Mouse (Mus musculus) frontal cortex, postnatal 25 days (tissue): Measurements from ENCODE around the gene Thap2.

Experiments used
- DNase-seq, 2 experiments: peaks; one replicate each; pipeline ENCODE4 v3.0.0; 2022; ENCODE audit warnings: low spot score in 2 of 2

Thap2 gene

DNA sequence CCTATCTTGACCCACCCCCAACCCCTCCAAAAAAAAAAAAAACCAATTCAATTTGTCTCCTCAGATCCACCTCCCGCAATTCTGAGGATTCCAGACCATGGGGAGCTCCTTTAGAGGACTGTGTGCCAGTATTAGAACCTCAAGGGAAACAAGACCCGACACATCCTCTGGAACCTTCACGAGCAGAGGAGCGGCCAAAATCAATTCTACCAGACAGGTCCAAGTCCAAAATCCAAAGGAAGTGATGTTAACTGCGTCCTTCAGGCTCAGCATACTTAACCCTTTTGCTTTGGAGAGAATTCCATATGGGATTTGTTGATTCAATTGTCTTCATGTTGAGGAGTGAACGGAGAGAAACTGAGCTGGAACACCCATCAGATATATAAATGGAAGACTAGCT is 29.2 kb downstream of the Thap2 start:
- no peak for DNase-seq

DNA sequence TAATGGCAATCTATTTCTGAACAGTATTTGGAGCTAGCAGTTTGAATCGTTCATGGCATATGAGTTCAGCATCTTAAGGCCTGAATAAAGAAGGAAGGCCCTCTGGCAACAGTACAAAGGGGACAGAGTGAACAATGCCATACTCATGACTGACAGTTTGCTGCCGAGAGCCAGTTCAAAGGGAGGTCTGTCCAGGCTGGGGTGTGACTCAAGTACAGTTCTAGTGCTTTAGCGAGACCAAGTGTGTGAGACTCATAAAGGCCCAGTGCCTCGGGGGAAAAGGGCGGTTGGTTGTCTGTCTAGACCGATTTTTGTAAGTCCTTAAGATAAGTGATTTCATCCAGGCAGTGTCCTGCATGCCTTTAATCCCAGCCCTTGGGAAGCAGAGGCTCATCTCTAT is 29.7 kb downstream of the Thap2 start:
- no peak for DNase-seq

DNA sequence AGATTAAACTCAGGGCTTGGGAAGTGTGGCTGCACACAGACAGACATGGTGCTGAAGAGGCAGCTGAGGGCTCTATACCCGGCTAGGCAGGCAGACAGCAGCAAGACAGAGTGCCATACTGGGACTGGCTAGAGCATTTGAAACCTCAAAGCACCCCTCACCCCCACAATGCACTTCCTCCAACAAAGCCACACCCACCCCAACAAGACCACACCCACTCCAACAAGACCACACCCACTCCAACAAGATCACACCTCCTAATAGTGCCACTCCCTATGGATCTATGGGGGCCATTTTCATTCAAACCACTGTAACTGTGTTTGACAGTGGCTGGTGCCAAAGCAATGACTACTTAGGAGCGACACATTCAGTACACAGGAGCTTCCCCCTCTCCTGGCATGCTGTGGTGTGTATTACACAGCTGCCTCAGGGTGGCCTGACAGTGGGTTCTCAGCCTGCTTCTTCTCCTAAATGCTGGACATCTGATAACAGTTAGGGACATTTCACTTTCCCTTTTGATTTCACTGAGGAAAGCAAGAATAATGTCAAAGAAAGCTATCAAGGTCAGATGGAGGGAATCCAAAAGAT is 33.3 kb downstream of the Thap2 start:
- DNase-seq, result no peak

DNA sequence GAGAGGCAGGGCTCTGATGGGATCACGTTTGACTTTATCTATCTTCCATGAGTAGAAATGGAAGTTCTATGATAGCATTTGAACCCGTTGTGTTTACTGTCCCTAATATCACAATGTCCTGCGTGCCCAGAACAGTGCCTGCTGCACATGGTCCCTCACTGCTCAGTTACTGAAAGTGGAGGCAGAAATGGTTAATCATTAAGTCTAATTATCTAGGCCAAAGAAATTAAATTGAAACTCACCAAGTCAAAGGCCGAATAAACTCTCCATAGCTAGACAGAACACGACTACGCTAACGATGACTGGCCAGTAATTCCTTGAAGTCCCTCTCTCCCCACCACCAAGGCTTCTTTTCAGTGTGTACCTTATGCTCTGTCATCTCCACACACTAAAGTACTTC is 34.7 kb downstream of the Thap2 start:
- no peak for DNase-seq

DNA sequence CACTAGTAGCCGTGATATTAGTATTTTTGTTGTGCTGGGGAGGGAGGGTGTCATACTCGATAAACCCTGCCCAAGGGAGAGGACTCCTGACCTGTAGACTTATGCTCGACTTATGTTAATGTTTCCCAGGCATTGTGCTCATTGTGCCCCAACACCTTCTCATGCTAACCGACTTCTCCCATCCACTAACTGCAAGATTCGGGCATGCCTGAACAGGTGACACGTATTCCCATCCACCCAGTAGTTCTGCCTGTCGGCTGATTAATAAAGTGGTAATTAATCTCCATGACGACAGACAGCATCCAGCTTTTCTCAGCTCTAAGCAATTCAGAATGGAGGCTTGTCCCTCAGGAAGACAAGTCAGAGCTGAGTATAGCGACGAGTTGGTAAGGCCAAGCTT is 35.2 kb downstream of the Thap2 start:
- no peak for DNase-seq

DNA sequence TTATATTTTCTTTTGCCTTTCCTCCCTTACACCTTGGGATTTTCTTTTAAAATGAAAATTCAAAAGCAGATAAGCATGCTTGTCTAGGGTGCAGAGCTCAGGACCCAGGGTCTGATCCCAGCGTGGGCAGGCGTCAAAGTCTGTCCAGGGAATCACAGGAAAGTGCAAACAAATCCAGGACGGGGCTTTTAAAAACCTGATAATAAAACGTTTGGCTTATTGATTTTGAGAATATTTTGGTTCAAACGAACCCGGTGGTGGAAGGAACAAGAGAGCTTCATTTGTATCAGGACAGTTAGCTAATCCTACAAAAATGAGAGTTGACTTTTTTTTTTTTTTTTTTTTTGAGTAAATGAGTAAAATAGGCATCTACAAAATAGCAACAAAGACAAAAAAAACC is 36.1 kb downstream of the Thap2 start:
- DNase-seq, result no peak

DNA sequence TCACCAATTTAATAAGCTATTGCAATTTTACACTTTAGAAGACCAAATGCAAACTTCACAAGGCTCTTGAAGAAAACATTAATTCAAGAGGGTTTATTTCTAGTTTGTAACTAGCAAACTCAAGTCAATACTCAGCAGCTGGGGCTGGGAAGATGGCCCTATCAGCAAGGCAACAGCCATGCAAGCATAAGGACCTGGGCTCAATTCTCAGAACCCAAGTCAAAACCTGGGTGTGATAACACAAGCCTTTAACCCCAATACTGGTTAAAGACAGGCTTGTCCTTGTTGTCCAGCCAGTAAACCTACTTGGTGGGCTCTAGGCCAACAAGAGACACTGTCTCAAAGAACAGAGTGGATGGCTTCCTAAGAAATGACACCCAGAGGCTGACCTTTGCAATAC is 37.8 kb downstream of the Thap2 start:
- DNase-seq, result no peak

DNA sequence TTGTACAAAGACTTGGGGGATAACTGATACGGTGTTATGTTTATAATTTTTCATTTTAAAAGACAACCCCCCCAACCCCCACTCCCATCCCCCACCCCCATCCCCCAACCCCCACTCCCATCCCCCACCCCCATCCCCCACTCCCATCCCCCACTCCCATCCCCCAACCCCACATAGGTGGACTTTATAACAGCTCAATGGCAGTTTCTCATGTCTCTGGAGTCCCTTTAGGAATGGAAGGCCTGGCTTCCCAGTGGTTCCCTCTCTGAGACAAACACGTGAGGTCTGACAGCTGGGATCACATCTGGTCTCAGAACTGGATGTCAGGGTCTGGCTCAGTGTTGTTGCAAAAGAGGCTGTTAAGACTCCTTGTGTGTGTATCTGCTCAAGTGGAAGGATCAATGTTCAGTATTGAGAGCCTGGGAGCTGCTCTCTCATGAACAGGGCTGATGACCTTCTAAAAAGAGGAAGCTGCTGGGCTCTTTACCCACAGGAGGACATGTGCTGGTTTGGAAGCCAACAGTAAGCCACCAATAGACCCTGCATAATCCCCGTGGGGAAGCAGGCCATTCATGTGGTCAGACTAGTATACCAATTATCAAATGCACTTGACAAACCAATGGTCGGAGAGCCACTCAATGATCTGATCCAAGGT is 41.3 kb downstream of the Thap2 start:
- no peak for DNase-seq

DNA sequence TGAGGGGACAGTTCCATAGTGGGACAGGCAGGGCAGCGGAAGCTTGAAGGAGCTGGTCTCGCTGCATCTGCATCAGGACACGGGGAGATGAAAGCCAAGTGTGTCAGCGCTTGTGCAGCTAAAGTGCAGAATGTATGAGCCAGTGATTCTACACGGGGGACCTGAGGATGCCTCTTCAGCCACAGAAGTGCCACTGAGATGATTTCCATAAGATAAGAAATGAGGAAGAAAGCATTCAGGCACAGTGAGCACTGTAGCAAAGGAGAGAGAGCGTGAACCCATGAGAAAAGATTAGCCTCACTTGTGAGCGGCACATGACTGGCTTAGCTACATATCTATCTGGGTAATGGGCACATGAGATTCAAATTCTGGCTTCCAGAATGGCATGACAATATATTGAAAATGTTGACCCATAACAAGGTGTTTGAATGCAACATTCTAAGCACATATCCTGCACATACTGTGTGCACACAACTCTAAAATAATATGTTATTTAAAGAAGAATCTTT is 44.4 kb downstream of the Thap2 start:
- DNase-seq, result no peak

DNA sequence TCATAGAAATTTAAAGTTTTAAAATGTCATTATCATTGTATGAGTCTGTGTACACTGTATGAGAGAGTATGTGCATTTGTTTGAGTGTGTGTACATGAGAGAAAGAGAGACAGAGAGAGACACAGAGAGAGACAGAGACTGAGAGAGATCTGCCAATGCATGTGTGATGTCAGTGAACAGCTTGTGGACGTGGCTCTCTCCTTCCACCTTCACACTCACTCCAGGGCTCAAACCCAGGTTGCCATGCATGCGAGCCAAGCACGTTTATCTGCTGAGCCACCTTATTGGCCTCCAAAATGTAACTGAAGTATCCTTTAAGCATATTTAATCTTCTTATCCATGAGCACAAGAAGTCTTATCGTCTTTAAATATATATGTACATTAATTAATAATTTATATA is 47.3 kb downstream of the Thap2 start:
- DNase-seq, result no peak

DNA sequence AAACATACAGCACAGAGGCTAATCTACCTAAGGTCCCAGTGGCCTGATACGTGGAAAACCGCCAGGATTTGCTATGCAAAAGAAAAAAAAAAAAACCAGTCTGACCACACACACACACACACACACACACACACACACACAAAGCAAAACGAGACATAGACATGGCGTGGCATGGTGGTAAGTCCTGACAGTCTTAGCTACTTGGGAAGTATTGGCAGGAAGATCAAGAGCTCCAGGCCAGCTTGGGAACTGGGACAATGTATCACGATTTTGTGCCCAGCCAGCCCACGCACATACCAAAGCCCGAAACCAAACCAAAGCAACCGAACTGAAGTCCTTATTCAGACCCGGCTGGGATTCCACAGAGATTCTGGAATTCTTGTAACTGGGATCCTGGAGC is 50.7 kb downstream of the Thap2 start:
- no peak for DNase-seq

DNA sequence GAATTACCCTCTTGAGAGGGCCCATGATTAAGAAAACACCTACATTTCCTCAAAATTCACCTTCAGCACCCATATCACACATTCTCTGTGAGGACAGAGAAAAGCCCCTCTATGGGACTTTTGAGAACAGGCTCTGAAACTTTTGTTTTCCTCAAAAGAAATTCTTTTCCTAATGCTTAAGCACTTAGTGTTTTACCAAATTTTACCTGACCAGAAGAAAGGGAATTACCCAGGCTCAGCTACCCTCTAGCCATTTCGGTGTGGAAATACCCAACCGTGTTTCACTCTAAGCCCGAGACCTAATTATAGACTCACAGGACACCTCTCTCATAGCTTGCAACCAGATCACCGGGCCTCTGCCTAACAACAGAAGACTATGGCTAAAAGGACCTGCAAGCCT is 51.2 kb downstream of the Thap2 start:
- DNase-seq, result no peak

DNA sequence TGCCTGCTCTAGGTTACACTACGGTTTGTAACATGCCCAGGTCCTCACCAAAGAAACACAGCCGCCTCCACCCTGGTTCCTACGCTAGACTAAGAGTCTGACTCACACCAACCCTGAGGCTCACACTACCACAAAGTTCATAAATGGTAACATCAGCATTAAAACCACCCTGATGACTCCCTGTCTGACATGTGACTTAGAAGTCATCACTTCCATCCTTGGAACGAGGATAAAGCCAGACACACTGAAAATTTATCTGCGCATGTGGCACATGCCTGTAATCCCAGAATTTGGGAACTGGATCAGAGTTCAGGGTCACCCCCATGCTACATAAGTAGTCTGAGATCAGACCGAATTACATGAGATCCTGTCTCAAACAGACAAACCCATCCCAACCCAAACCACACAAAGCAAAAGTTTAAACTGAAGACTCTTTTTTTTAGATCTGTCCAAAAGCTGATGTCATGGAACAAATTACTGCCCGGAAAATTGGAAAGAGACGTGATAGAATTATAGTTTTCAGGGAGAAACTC is 51.8 kb downstream of the Thap2 start:
- DNase-seq, result no peak

DNA sequence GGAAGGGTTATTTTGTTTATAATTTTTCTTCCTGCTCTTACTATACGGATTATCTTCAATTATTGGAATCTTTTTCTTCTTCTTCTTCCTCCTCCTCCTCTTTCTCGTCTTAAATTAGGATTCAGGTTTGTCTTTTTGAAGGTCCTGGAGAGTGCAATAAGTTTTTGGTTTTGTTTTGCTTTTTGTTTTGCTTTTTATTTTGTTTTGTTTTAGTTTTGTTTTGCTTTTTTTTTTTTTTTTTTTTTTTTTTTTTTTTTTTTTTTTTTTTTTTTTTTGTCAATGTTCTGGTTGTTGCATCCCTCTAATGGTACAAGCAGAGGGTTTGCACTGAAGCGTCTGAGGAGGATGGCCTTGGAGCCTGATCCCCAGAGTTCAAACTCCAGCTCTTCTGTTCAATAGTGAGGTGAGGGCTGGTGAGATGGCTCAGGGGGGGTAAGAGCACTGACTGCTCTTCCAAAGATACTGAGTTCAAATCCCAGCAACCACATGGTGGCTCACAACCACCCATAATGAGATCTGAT is 55.2 kb downstream of the Thap2 start:
- DNase-seq, result no peak

DNA sequence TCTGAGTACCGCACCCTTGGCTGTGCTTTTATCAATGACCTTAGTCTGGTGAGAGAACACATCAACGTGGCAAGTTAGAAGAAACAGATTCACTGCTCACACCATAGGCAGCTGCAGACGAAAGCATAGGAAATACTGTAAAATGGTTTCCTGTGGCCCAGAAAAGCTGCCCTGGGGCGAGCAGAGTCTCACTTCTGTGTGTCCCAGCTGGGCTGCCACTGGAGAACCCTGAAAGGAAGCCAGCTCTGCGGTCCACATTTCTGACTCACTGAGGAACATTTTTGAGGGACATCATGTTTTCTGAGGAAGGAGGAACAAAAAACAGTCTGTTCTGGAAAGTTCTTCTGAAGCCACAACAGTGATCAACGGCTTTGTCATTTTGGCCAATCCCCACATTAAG is 55.7 kb downstream of the Thap2 start:
- no peak for DNase-seq

DNA sequence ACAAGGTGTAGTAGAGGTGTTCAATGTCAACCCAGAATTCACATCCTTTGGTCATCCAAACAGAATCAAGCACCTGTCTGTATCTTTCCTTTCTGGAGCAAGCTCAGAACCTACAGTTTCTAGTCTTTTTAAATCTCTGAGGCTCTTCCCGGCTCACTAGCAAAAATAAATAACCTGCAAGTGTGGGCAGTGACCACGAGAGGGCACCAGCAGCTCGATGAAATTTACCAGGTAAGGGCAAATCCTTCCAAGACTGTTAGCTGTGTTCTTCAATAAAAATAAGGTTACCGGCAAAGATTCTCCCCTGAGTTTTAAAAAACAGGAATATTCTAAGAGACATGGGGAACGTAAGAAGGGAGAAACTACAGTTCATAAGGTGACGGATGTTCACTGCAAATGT is 60.9 kb downstream of the Thap2 start:
- DNase-seq, result peak; percentile 25 to 65

DNA sequence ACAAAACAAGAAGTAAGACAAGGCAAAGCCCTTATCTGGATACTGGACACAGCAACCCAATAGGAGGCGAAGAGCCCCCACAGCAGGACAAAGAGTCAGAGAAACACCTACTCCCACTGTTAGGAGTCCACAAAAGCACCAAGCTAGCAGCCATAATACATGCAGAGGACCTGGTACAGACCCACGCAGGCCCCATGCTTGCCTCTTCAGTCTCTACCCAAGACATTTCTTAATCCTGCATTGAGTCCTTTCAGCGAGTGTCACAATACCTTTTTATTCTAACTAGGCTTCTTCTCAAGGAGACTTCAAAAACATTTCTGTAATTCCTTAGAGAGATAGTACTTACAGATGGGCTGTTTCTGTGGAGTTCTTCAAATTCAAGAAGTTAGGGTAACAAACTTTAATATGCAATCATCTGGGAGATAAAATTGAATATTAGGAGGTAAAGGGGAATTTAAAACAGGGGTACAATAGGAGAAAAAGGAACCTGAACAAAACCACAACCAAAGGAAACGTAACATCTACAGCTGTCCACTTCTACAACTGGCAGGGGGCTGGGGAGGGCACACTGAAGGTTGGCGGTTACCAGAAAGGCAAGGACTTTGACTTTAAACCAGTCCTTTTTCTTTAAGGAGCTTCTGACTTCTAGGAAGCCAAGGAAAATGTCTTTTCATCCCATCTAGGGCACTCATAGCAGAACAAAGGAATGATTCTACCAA is 62.8 kb downstream of the Thap2 start:
- no peak for DNase-seq
